In the genomic region with DNA sequence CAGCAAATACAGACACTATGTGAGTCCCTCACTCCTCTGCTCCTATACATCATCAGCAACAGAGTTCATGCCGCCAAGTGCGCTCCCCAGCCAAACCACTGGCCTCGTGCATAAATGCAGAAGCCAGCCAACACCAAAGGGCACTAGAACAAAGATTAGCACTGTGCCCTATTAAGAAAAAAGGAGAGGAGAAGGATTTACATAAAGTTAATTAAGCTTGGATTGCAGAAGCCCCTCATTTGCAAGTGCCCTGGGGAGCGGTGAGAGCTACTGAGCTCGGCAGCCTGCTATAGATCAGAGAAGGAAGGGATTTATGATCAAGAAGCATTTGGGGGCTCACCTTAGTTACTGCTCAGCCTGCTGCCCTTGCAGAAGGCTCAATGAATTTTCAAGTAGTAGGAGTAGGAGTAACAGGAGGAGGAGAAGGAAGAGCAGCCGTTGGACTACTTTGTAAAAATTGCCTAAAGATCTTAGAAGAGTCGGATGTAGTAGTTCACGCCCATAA, we compare ENCODE assay signal across 24 mouse cellular contexts. TPM values are rescaled to one million over a fixed set of nuclear protein-coding genes. Genes with fewer than 3 reads are reported as not detected.
DNase-seq lines count a peak whose midpoint lies in the region; ATAC-seq lines count a peak whose summit lies in the region.
"Had no signal": no experiment of that assay in that cellular context is flagged by ENCODE, and none has a peak within 500 bp of the region (broad histone marks: within the 10 kb centered on the region; RNA-seq: fewer than 3 reads in every experiment).

No protein-coding gene starts in this region.

- H3K4me3 ChIP-seq in hindbrain, embryonic 14.5 days (replicated peaks; ENCODE audit: low read length), result no peak overlapping the region
- no peak overlapping the region for H3K4me3 ChIP-seq in hindbrain, embryonic 11.5 days (ENCODE audit: low read depth, low read length)
- no peak overlapping the region for H3K4me3 ChIP-seq in hindbrain, embryonic 15.5 days
- H3K4me3 ChIP-seq in neural tube, embryonic 14.5 days (ENCODE audit: low read depth, low read length), result no peak overlapping the region
- H3K4me3 ChIP-seq: embryonic facial prominence, embryonic 12.5 days; erythroblast, embryonic 14.5 days; heart, adult 2 months; limb, embryonic 12.5 days; liver, embryonic 12.5 days had no signal

- ATAC-seq in hindbrain, embryonic 14.5 days (ENCODE audit: low FRiP score), result no peak
- ATAC-seq in hindbrain, embryonic 11.5 days (ENCODE audit: low FRiP score), result no peak
- ATAC-seq in hindbrain, embryonic 15.5 days (ENCODE audit: low FRiP score, low read depth), result no peak
- ATAC-seq in neural tube, embryonic 14.5 days (ENCODE audit: low read depth), result peak; percentile 34; the same call in 1 of the 2 replicates
- ATAC-seq: activated CD4-positive, CD25-positive, alpha-beta regulatory T cell, adult 4 months; CD4-positive, CD25-positive, alpha-beta regulatory T cell, adult 4 months; intestine, embryonic 16.5 days; liver, embryonic 12.5 days had no signal

- H3K9me3 ChIP-seq in hindbrain, embryonic 14.5 days (ENCODE audit: control insufficient read depth, low read length), result no peaks in the 10 kb centered on the region
- no peaks in the 10 kb centered on the region for H3K9me3 ChIP-seq in hindbrain, embryonic 11.5 days (ENCODE audit: control insufficient read depth, low read length)
- no peaks in the 10 kb centered on the region for H3K9me3 ChIP-seq in hindbrain, embryonic 15.5 days
- no peaks in the 10 kb centered on the region for H3K9me3 ChIP-seq in neural tube, embryonic 14.5 days (ENCODE audit: control insufficient read depth, low read length)
- H3K9me3 ChIP-seq: embryonic facial prominence, embryonic 12.5 days; G1E; limb, embryonic 12.5 days; liver, embryonic 12.5 days had no signal

- H3K36me3 ChIP-seq in hindbrain, embryonic 14.5 days (replicated peaks; ENCODE audit: control insufficient read depth, insufficient read depth), result no peaks in the 10 kb centered on the region
- no peaks in the 10 kb centered on the region for H3K36me3 ChIP-seq in hindbrain, embryonic 11.5 days (ENCODE audit: control insufficient read depth, insufficient read depth, low read length)
- no peaks in the 10 kb centered on the region for H3K36me3 ChIP-seq in hindbrain, embryonic 15.5 days
- no peaks in the 10 kb centered on the region for H3K36me3 ChIP-seq in neural tube, embryonic 14.5 days (ENCODE audit: control insufficient read depth, insufficient read depth, low read length)
- H3K36me3 ChIP-seq: embryonic facial prominence, embryonic 12.5 days; G1E; limb, embryonic 12.5 days; liver, embryonic 12.5 days had no signal

- no peaks in the 10 kb centered on the region for H3K27me3 ChIP-seq in hindbrain, embryonic 14.5 days (ENCODE audit: control insufficient read depth, insufficient read depth, low read length)
- no peaks in the 10 kb centered on the region for H3K27me3 ChIP-seq in hindbrain, embryonic 11.5 days (ENCODE audit: control insufficient read depth, insufficient read depth, low read length)
- H3K27me3 ChIP-seq in hindbrain, embryonic 15.5 days, result no peaks in the 10 kb centered on the region
- no peaks in the 10 kb centered on the region for H3K27me3 ChIP-seq in neural tube, embryonic 14.5 days (ENCODE audit: control insufficient read depth, insufficient read depth, low read length)
- H3K27me3 ChIP-seq: embryonic facial prominence, embryonic 12.5 days had no signal

- H3K27ac ChIP-seq in hindbrain, embryonic 14.5 days, result 0 out of 2 replicates have a peak overlapping the region, but pooled peaks have one; percentile 21
- H3K27ac ChIP-seq in hindbrain, embryonic 11.5 days (ENCODE audit: low read depth, low read length), result no peak overlapping the region
- H3K27ac ChIP-seq in hindbrain, embryonic 15.5 days (replicated peaks), result no peak overlapping the region
- H3K27ac ChIP-seq in neural tube, embryonic 14.5 days (ENCODE audit: low read depth, low read length), result peak overlapping the region; percentile 35; the same call in 1 of the 2 replicates
- H3K27ac ChIP-seq: embryonic facial prominence, embryonic 12.5 days; heart, adult 2 months; limb, embryonic 12.5 days; liver, embryonic 12.5 days had no signal

- H3K9ac ChIP-seq in hindbrain, embryonic 14.5 days, result no peak overlapping the region
- H3K9ac ChIP-seq in hindbrain, embryonic 11.5 days (ENCODE audit: low read depth, low read length), result no peak overlapping the region
- no peak overlapping the region for H3K9ac ChIP-seq in hindbrain, embryonic 15.5 days
- H3K9ac ChIP-seq in neural tube, embryonic 14.5 days (replicated peaks; ENCODE audit: low read depth, low read length), result no peak overlapping the region
- H3K9ac ChIP-seq: embryonic facial prominence, embryonic 12.5 days; limb, embryonic 12.5 days; liver, embryonic 12.5 days had no signal

- peak; percentile 31 for DNase-seq in adrenal gland, postnatal 10 days
- DNase-seq in adrenal gland, postnatal 4 days (ENCODE audit: low spot score in 2 of 2), result no peak
- DNase-seq in hindbrain, embryonic 14.5 days (ENCODE audit: low spot score), result no peak
- no peak for DNase-seq in hindbrain, embryonic 11.5 days (ENCODE audit: low spot score)
- no peak for DNase-seq in lung, postnatal 4 days
- no peak for DNase-seq in adrenal gland, postnatal 25 days
- DNase-seq: cerebellum, adult 9-11 months; gastrocnemius, postnatal 25 days; heart, adult 2 months; heart, postnatal 36 days; kidney, postnatal 4 days; lung, adult 2 months; lung, postnatal 36 days; thymus, postnatal 14 days had no signal

- 38% methylated on average over 8 of the region's 8 CpGs for WGBS in hindbrain, embryonic 14.5 days
- 53% methylated on average over 8 of the region's 8 CpGs for WGBS in hindbrain, embryonic 11.5 days
- WGBS in hindbrain, embryonic 15.5 days, result 36% methylated on average over 8 of the region's 8 CpGs
- 22% methylated on average over 8 of the region's 8 CpGs for WGBS in neural tube, embryonic 14.5 days

- peaks cover 14% of the 10 kb centered on the region for H3K4me1 ChIP-seq in hindbrain, embryonic 14.5 days (replicated peaks; ENCODE audit: control insufficient read depth, insufficient read depth, low read length)
- H3K4me1 ChIP-seq in hindbrain, embryonic 11.5 days (replicated peaks; ENCODE audit: control insufficient read depth, insufficient read depth, low read length), result 0 out of 2 replicates have a peak, but pooled peaks cover 5% of the 10 kb centered on the region
- peaks cover 22% of the 10 kb centered on the region for H3K4me1 ChIP-seq in hindbrain, embryonic 15.5 days (replicated peaks)
- H3K4me1 ChIP-seq in neural tube, embryonic 14.5 days (ENCODE audit: control insufficient read depth, insufficient read depth, low read length), result peaks cover 17% of the 10 kb centered on the region

- H3K4me2 ChIP-seq in hindbrain, embryonic 14.5 days (replicated peaks), result peak overlapping the region; percentile 4; the same call in 1 of the 2 replicates
- no peak overlapping the region for H3K4me2 ChIP-seq in hindbrain, embryonic 11.5 days (replicated peaks; ENCODE audit: low read depth, low read length)
- peak overlapping the region; percentile 28; the same call in 1 of the 2 replicates for H3K4me2 ChIP-seq in hindbrain, embryonic 15.5 days
- H3K4me2 ChIP-seq in neural tube, embryonic 14.5 days (ENCODE audit: low read depth, low read length), result peak overlapping the region; percentile 24; the same call in 1 of the 2 replicates
- H3K4me2 ChIP-seq: embryonic facial prominence, embryonic 12.5 days; limb, embryonic 12.5 days; liver, embryonic 12.5 days had no signal

RNA-seq across cellular contexts. Expression of a gene that starts 20.5 kb away (rescaled TPM):
- total RNA-seq in adrenal gland, postnatal 10 days (2021), result 100 to 1,000 TPM; 204 to 244 TPM
- 100 to 1,000 TPM; 282 to 365 TPM for total RNA-seq in adrenal gland, postnatal 4 days (2021)
- 92.5 and 102 TPM in 2 replicates for polyA plus RNA-seq in hindbrain, embryonic 14.5 days (2014; fragmentation: Nextera tagmentation; extraction: Ambion mirVana)
- 170 and 176 TPM in 2 replicates for polyA plus RNA-seq in hindbrain, embryonic 11.5 days (2014; fragmentation: Nextera tagmentation; extraction: Ambion mirVana)
- polyA plus RNA-seq in hindbrain, embryonic 15.5 days (2015; fragmentation: Nextera tagmentation; extraction: Ambion mirVana), result 64.1 and 73.2 TPM in 2 replicates
- polyA plus RNA-seq in neural tube, embryonic 14.5 days (2014; fragmentation: Nextera tagmentation; extraction: Ambion mirVana), result 104 and 110 TPM in 2 replicates
- total RNA-seq in adrenal gland, postnatal 25 days (2021), result 203 and 286 TPM in 2 replicates

RNA-seq across cellular contexts. Expression of a gene that starts 32.7 kb away (rescaled TPM):
- total RNA-seq in adrenal gland, postnatal 10 days (2021), result 10 to 100 TPM; 33.1 to 47.3 TPM
- 10 to 100 TPM; 63.6 to 74.4 TPM for total RNA-seq in adrenal gland, postnatal 4 days (2021)
- polyA plus RNA-seq in hindbrain, embryonic 14.5 days (2014; fragmentation: Nextera tagmentation; extraction: Ambion mirVana), result 27.5 and 31.3 TPM in 2 replicates
- 25.2 and 38.8 TPM in 2 replicates for polyA plus RNA-seq in hindbrain, embryonic 11.5 days (2014; fragmentation: Nextera tagmentation; extraction: Ambion mirVana)
- 25.4 and 26.1 TPM in 2 replicates for polyA plus RNA-seq in hindbrain, embryonic 15.5 days (2015; fragmentation: Nextera tagmentation; extraction: Ambion mirVana)
- 34.5 and 38.6 TPM in 2 replicates for polyA plus RNA-seq in neural tube, embryonic 14.5 days (2014; fragmentation: Nextera tagmentation; extraction: Ambion mirVana)
- total RNA-seq in adrenal gland, postnatal 25 days (2021), result 46.7 and 56.0 TPM in 2 replicates

Comparison
In these comparisons a context has a peak if more than half of its experiments do, and no peak if none do; other contexts are left out.
1. H3K27ac ChIP-seq: peak in hindbrain, embryonic 14.5 days (single experiment) and neural tube, embryonic 14.5 days (single experiment); none in hindbrain, embryonic 11.5 days (single experiment) and hindbrain, embryonic 15.5 days (single experiment).